Mouse (Mus musculus) cortical plate, adult 2 months (tissue): ENCODE results near the gene Mxi1. TPM values are rescaled to one million over a fixed set of nuclear protein-coding genes. Genes with fewer than 3 reads are reported as not detected.

Experiments
- H3K27ac ChIP-seq: fragments of 200-500 bp; 2 replicates; pipeline ENCODE4 v1.5.1; 2012; ENCODE audit warnings: low read length, control low read depth, inconsistent platforms; ENCODE audit not compliant: insufficient read depth
- H3K4me1 ChIP-seq: fragments of 200-500 bp; 2 replicates; pipeline ENCODE4 v1.6.1; 2011; ENCODE audit warnings: low read length; ENCODE audit not compliant: control insufficient read depth, insufficient read depth
- H3K4me3 ChIP-seq: fragments of 200-500 bp; 2 replicates; pipeline ENCODE4 v1.5.1; 2011; ENCODE audit warnings: mild to moderate bottlenecking, low read length, control low read depth; ENCODE audit not compliant: insufficient read depth
- CTCF ChIP-seq: fragments of 200-500 bp; IDR thresholded peaks from 2 replicates; pipeline ENCODE4 v1.5.1; 2011; ENCODE audit warnings: mild to moderate bottlenecking, control low read depth, low read length; ENCODE audit not compliant: insufficient read depth; ENCODE audit errors: extremely low read depth
- POLR2A ChIP-seq: fragments of 200-500 bp; IDR thresholded peaks from 2 replicates; pipeline ENCODE4 v1.6.1; 2011; ENCODE audit warnings: mild to moderate bottlenecking, low read length, control low read depth; ENCODE audit not compliant: insufficient read depth; ENCODE audit errors: extremely low read depth
- polyA plus RNA-seq: library from polyadenylated mRNA; depleted of rRNA; stranded (reverse); fragments of >200 nt; gene quantifications from 2 replicates; pipeline ENCODE4 v1.2.3, GENCODE M21; 2012

The Mxi1 gene
- polyA plus RNA-seq, 1 experiment: 81.0 TPM

DNA sequence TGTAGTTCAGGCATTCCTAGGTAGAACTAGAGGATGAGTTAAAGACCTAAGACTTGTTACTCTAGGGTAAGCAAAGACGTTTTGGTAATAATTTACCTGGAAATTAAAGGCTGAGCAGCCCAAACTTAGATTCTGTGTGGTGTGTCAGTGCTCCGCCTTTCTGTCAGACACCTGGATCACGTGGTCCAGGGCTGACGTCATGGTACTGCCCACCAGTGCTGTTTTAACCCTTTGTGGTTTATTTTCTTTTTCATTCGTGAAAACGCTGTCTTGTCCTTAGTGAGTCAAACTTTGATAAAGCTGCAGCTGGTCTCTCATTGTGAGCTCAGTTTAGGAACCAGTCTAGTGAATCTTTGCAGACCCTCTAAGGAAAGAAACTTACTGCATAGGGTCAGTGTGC, 30.1 kb downstream of the Mxi1 start:
- Histone ChIP-seq H3K27ac (no peak overlapping the region), H3K4me1 (no peaks in the 10 kb centered on the region), H3K4me3 (no peak overlapping the region)
- TF ChIP-seq POLR2A: no peak
- TF ChIP-seq CTCF: no peak

- H3K4me1 ChIP-seq: no peaks in the 10 kb centered on the region; the same call in 1 of the 2 replicates
- no peak overlapping the region for H3K4me3 ChIP-seq
- no peak overlapping the region for H3K27ac ChIP-seq
- TF ChIP-seq CTCF: no peak
- TF ChIP-seq POLR2A: no peak
Measured at GRCm38 (mm10) chr19:53343174-53343881, 33.0 kb downstream of the Mxi1 start.

GRCm38 (mm10) chr19:53344062-53344461, 33.7 kb downstream of the Mxi1 start:
- no peak overlapping the region for H3K27ac ChIP-seq

GRCm38 (mm10) chr19:53345766-53346165, 35.4 kb downstream of the Mxi1 start:
- TF ChIP-seq CTCF (no peak), POLR2A (no peak)
- Histone ChIP-seq H3K4me3 (no peak overlapping the region), H3K4me1 (no peaks in the 10 kb centered on the region; the same call in 1 of the 2 replicates), H3K27ac (no peak overlapping the region)

More at GRCm38 (mm10) chr19:53344062-53344461, 33.7 kb downstream of the Mxi1 start:
- Histone ChIP-seq H3K4me3 (no peak overlapping the region), H3K4me1 (no peaks in the 10 kb centered on the region; the same call in 1 of the 2 replicates)
- TF ChIP-seq POLR2A (no peak), CTCF (no peak)

DNA sequence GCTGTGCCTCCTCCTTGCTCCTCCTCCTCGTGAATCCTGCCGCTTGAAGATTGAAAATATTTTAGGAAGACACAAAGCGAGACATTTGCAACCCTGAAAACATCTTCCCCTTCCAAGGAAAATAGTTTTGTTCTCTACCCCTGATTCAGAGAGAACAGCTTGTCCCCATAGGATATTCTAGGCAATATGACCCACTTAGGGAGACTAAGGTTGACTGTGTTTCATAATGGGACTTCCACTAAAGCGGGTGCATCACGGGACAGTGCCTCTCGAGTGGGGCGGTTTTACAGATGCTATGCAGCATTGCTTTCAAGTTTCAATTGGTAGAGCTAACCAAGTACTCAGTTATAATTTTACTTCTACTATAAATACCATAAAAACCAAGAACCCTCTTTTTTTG, 43.5 kb downstream of the Mxi1 start:
- H3K4me3 ChIP-seq: no peak overlapping the region
- no peak for TF ChIP-seq POLR2A
- TF ChIP-seq CTCF: no peak
- no peak overlapping the region for H3K27ac ChIP-seq
- H3K4me1 ChIP-seq: peaks cover 6% of the 10 kb centered on the region

DNA sequence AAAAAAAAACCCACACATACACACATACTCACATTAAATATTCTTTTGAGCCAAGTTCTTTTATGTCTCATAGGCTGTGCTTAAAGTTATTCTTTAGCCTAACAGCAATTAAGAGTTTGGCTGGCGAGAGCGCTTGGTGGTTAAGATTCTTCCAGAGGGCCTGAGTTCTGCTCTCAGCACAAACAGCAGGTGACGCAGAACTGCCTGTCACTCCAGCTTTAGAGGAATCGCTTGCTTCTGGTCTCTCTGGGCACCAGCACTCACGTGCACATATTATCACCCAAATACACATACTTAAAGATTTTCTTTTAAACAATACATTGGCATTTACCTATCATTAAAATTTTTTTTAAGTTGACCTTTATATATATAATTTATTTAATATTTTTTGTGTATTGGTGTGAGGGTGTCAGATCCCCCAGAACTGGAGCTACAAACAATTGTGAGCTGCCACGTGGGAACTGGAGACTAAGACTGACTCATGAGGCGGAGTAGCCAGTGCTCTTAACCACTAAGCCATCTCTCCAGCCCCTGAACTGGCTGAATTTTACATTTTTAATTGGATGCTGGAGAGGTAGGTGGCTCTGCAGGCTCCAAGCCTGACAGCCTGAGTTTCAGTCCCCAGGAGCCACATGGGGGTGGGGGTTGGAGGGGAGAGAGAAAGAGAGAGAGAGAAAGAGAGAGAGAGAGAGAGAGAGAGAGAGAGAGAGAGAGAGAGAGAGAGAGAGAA, 44.1 kb downstream of the Mxi1 start:
- Histone ChIP-seq H3K4me1 (peaks cover 10% of the 10 kb centered on the region), H3K4me3 (no peak overlapping the region), H3K27ac (no peak overlapping the region)
- TF ChIP-seq POLR2A: no peak
- no peak for TF ChIP-seq CTCF

GRCm38 (mm10) chr19:53355065-53355464, 44.7 kb downstream of the Mxi1 start:
- Histone ChIP-seq H3K4me1 (peaks cover 10% of the 10 kb centered on the region), H3K4me3 (no peak overlapping the region), H3K27ac (no peak overlapping the region)
- TF ChIP-seq CTCF: no peak
- no peak for TF ChIP-seq POLR2A

GRCm38 (mm10) chr19:53359160-53360033, 49.1 kb downstream of the Mxi1 start:
- TF ChIP-seq POLR2A: no peak
- TF ChIP-seq CTCF: no peak
- peaks cover 9% of the 10 kb centered on the region; the same call in 1 of the 2 replicates for H3K4me1 ChIP-seq
- 0 out of 2 replicates have a peak overlapping the region, but pooled peaks have one; percentile 8 for H3K4me3 ChIP-seq
- H3K27ac ChIP-seq: peak overlapping the region; percentile 91
